Mouse (Mus musculus) cerebellum, adult (tissue): ENCODE measurements around the gene Cpvl.

Experiments
- ATAC-seq: cut with Nextera tagmentation; 2 replicates; pipeline ENCODE4 v1.9.2; 2017; ENCODE audit warnings: mild to moderate bottlenecking, moderate library complexity, mixed read lengths; ENCODE audit not compliant: insufficient number of reproducible peaks, low FRiP score, low TSS enrichment

Cpvl gene

DNA sequence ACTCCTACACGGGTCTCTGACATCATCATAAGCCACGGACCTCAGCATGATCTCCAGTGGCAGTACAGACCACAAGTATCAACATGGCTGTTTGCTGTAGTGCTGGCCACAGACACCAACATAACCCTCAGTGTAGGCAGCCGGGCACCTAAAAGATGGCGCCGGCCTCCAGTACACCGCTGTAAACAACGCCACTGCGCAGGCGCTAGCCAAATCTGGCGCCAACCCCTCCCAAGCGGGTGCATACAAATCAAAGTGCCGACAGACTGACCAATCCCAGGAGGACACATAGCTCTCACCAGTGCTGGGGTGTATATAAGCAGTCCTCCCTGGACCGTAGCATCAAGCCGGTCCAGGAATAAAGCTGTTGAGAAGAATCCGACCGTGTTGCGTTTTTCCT is 133.8 kb downstream of the Cpvl start:
- ATAC-seq: no peak

DNA sequence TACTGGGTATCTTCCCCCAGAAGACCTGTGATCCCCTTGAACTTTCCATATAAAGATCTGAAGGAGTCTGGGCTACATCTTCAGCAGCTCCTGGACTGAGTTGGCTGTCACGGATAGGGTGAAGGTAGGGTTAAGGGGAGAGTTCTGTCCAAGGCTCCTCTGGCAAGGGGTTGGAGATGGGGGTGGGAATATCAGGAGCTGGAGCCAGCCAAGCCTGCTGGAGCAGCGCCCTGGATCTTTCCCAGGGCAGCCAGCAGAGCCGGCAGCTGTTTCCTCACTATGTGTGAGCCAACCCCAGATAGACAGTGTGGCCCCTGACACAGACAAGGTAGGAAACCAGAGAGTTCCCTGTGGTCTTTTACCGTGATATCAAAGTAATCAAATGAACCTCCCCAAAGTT is 153.3 kb downstream of the Cpvl start:
- no peak for ATAC-seq
